Mouse (Mus musculus): Measurements from ENCODE around the gene Gm20671.
"Not testable (repeated sequence)": the region's sequence is repeated elsewhere in the genome, so short reads cannot be mapped to it uniquely, and the experiment has no call there.

Gm20671 gene

GRCm38 (mm10) chr5:32815396-32815795 is 11.5 kb downstream of the Gm20671 start:
- in situ Hi-C loops (cut with MboI; ENCODE audit: unreplicated experiment in 2 of 2), result no loop called here

GRCm38 (mm10) chr5:32786454-32786853 is 40.5 kb downstream of the Gm20671 start:
- in situ Hi-C loops (cut with MboI; ENCODE audit: unreplicated experiment in 2 of 2), result loop anchor here (5.0 kb wide), 3 partner anchors 39 to 74 kb away; no protein-coding TSS in a partner anchor

GRCm38 (mm10) chr5:32785313-32785915 is 41.5 kb downstream of the Gm20671 start, which contains the start of gene Pisd:
Gene Pisd, minus strand, starts transcription at chr5:32785646.
- in situ Hi-C loops (cut with MboI; ENCODE audit: unreplicated experiment in 2 of 2), result loop anchor here (5.0 kb wide), 3 partner anchors 38 to 73 kb away; no protein-coding TSS in a partner anchor

- in situ Hi-C loops (cut with MboI; ENCODE audit: unreplicated experiment in 2 of 2), result loop anchor here (5.0 kb wide), 3 partner anchors 37 to 72 kb away; no protein-coding TSS in a partner anchor
These were observed 42.2 kb downstream of the Gm20671 start for GRCm38 (mm10) chr5:32784726-32785125.

GRCm38 (mm10) chr5:32781596-32781995 is 45.3 kb downstream of the Gm20671 start:
- in situ Hi-C loops (cut with MboI; ENCODE audit: unreplicated experiment in 2 of 2), result no loop called here

- in situ Hi-C loops (cut with MboI; ENCODE audit: unreplicated experiment in 2 of 2), result no loop called here
These were observed 48.7 kb downstream of the Gm20671 start for GRCm38 (mm10) chr5:32778168-32778567.

GRCm38 (mm10) chr5:32772361-32772760 is 54.5 kb downstream of the Gm20671 start:
- in situ Hi-C loops (cut with MboI; ENCODE audit: unreplicated experiment in 2 of 2), result no loop called here

GRCm38 (mm10) chr5:32767636-32768373 is 59.1 kb downstream of the Gm20671 start:
- in situ Hi-C loops (cut with MboI; ENCODE audit: unreplicated experiment in 2 of 2), result no loop called here

GRCm38 (mm10) chr5:32767004-32767403 is 59.9 kb downstream of the Gm20671 start:
- in situ Hi-C loops (cut with MboI; ENCODE audit: unreplicated experiment in 2 of 2), result no loop called here

GRCm38 (mm10) chr5:32761566-32762140 is 65.3 kb downstream of the Gm20671 start:
- in situ Hi-C loops (cut with MboI; ENCODE audit: unreplicated experiment in 2 of 2), result no loop called here

- in situ Hi-C loops (cut with MboI; ENCODE audit: unreplicated experiment in 2 of 2), result no loop called here
These were observed 66.1 kb downstream of the Gm20671 start for GRCm38 (mm10) chr5:32760787-32761186.

- in situ Hi-C loops (cut with MboI; ENCODE audit: unreplicated experiment in 2 of 2), result not testable (repeated sequence)
These were observed 66.6 kb downstream of the Gm20671 start for GRCm38 (mm10) chr5:32760352-32760751.

- in situ Hi-C loops (cut with MboI; ENCODE audit: unreplicated experiment in 2 of 2), result no loop called here
These were observed 67.2 kb downstream of the Gm20671 start for GRCm38 (mm10) chr5:32759662-32760061.

- in situ Hi-C loops (cut with MboI; ENCODE audit: unreplicated experiment in 2 of 2), result no loop called here
These were observed 70.8 kb downstream of the Gm20671 start for GRCm38 (mm10) chr5:32756141-32756540.

- in situ Hi-C loops (cut with MboI; ENCODE audit: unreplicated experiment in 2 of 2), result no loop called here
These were observed 75.2 kb downstream of the Gm20671 start for GRCm38 (mm10) chr5:32751736-32752135.

- in situ Hi-C loops (cut with MboI; ENCODE audit: unreplicated experiment in 2 of 2), result loop anchor here in 1 of 2 experiments (5.0 kb wide), 1 partner anchor 38 kb away; the partner anchor contains the start of gene Pisd
These were observed 78.0 kb downstream of the Gm20671 start for GRCm38 (mm10) chr5:32748936-32749335.

- in situ Hi-C loops (cut with MboI; ENCODE audit: unreplicated experiment in 2 of 2), result loop anchor here in 1 of 2 experiments (5.0 kb wide), 1 partner anchor 39 kb away; the partner anchor contains the start of gene Pisd
These were observed 79.1 kb downstream of the Gm20671 start for GRCm38 (mm10) chr5:32747650-32748375.

- in situ Hi-C loops (cut with MboI; ENCODE audit: unreplicated experiment in 2 of 2), result loop anchor here in 1 of 2 experiments (5.0 kb wide), 1 partner anchor 41 kb away; the partner anchor contains the start of gene Pisd
These were observed 80.9 kb downstream of the Gm20671 start for GRCm38 (mm10) chr5:32745705-32746655.

- in situ Hi-C loops (cut with MboI; ENCODE audit: unreplicated experiment in 2 of 2), result no loop called here
These were observed 84.8 kb downstream of the Gm20671 start for GRCm38 (mm10) chr5:32742149-32742548.
